Mouse (Mus musculus) stomach, embryonic 14.5 days (tissue): Measurements from ENCODE around the gene Tcirg1. TPM values are rescaled to one million over a fixed set of nuclear protein-coding genes. Genes with fewer than 3 reads are reported as not detected.

Experiments used
- ATAC-seq: fragments of 200-750 bp; cut with Nextera tagmentation; 2 replicates; pipeline ENCODE4 v1.8.0; 2017; ENCODE audit warnings: low read depth, moderate TSS enrichment; ENCODE audit not compliant: insufficient number of reproducible peaks, insufficient read depth, low FRiP score
- H3K27ac ChIP-seq: fragments of 300-500 bp; sonication (generic); 2 replicates; pipeline ENCODE4 v1.5.1; 2014; ENCODE audit warnings: mild to moderate bottlenecking, low read length, moderate library complexity, mixed read lengths
- H3K27me3 ChIP-seq: fragments of 300-500 bp; sonication (generic); 2 replicates; pipeline ENCODE4 v1.6.1; 2014; ENCODE audit warnings: low read length, control low read depth, mixed read lengths; ENCODE audit not compliant: control insufficient read depth, insufficient read depth
- H3K36me3 ChIP-seq: fragments of 300-500 bp; sonication (generic); 2 replicates; pipeline ENCODE4 v1.6.1; 2014; ENCODE audit warnings: mild to moderate bottlenecking, control low read depth, low read length, moderate library complexity, mixed read lengths; ENCODE audit not compliant: control insufficient read depth, insufficient read depth
- H3K4me1 ChIP-seq: fragments of 300-500 bp; sonication (generic); 2 replicates; pipeline ENCODE4 v1.6.1; 2014; ENCODE audit warnings: low read length, control low read depth, mixed read lengths; ENCODE audit not compliant: control insufficient read depth, insufficient read depth
- H3K4me2 ChIP-seq: fragments of 300-500 bp; sonication (generic); replicated peaks from 2 replicates; pipeline ENCODE4 v1.6.1; 2014; ENCODE audit warnings: low read depth, low read length, control low read depth
- H3K4me3 ChIP-seq: fragments of 300-500 bp; sonication (generic); 2 replicates; pipeline ENCODE4 v1.5.1; 2014; ENCODE audit warnings: low read depth, low read length, control low read depth
- H3K9ac ChIP-seq: fragments of 300-500 bp; sonication (generic); replicated peaks from 2 replicates; pipeline ENCODE4 v1.6.1; 2014; ENCODE audit warnings: low read depth, mild to moderate bottlenecking, control low read depth, low read length, moderate library complexity, mixed read lengths
- H3K9me3 ChIP-seq: fragments of 300-500 bp; sonication (generic); 2 replicates; pipeline ENCODE4 v1.6.1; 2016; ENCODE audit warnings: low read depth, low read length, control low read depth; ENCODE audit not compliant: control insufficient read depth
- WGBS: fragments of 180-500 bp; shearing (Covaris S2); extraction: QIAGEN DNeasy Blood & Tissue Kit; methylation state at CpG from one replicate; pipeline ENCODE4 v1.1.7; 2014; 5-methylcytosine and 5-hydroxymethylcytosine counted together
- polyA plus RNA-seq: library from polyadenylated mRNA; unstranded; fragments of >200 nt; fragmentation: Nextera tagmentation; extraction: Ambion mirVana; gene quantifications from 2 replicates; pipeline ENCODE4 v1.2.1, GENCODE M21; 2014

Gene Tcirg1
- polyA plus RNA-seq, 1 experiment from 2014 or later, result 28.4 TPM

GRCm38 (mm10) chr19:3862713-3863112, 44.2 kb downstream of the Tcirg1 start:
- WGBS, result 64% methylated on average over 2 of the region's 2 CpGs
- no peak overlapping the region for H3K9ac ChIP-seq
- no peak for ATAC-seq

GRCm38 (mm10) chr19:3857220-3857619, 49.7 kb downstream of the Tcirg1 start:
- ATAC-seq, result no peak
- H3K36me3 ChIP-seq, result no peaks in the 10 kb centered on the region
- no peak overlapping the region for H3K4me2 ChIP-seq
- no peak overlapping the region for H3K4me3 ChIP-seq
- H3K27ac ChIP-seq, result no peak overlapping the region
- 0 out of 2 replicates have a peak, but pooled peaks cover 11% of the 10 kb centered on the region for H3K4me1 ChIP-seq
- H3K9me3 ChIP-seq, result no peaks in the 10 kb centered on the region
- H3K9ac ChIP-seq, result no peak overlapping the region
- 76% methylated on average over 3 of the region's 3 CpGs for WGBS
- H3K27me3 ChIP-seq, result no peaks in the 10 kb centered on the region

More at GRCm38 (mm10) chr19:3862713-3863112, 44.2 kb downstream of the Tcirg1 start:
- H3K36me3 ChIP-seq, result peaks cover 7% of the 10 kb centered on the region; the same call in 1 of the 2 replicates
- no peak overlapping the region for H3K27ac ChIP-seq
- H3K4me2 ChIP-seq, result no peak overlapping the region
- H3K4me1 ChIP-seq, result no peaks in the 10 kb centered on the region
- H3K9me3 ChIP-seq, result no peaks in the 10 kb centered on the region
- no peak overlapping the region for H3K4me3 ChIP-seq
- H3K27me3 ChIP-seq, result no peaks in the 10 kb centered on the region

GRCm38 (mm10) chr19:3855601-3856000, 51.3 kb downstream of the Tcirg1 start:
- WGBS, result 14% methylated on average over 4 of the region's 4 CpGs
- H3K4me2 ChIP-seq, result no peak overlapping the region
- no peak overlapping the region for H3K4me3 ChIP-seq
- no peak overlapping the region for H3K9ac ChIP-seq
- no peaks in the 10 kb centered on the region for H3K9me3 ChIP-seq
- no peaks in the 10 kb centered on the region for H3K27me3 ChIP-seq
- no peaks in the 10 kb centered on the region for H3K36me3 ChIP-seq
- no peak for ATAC-seq
- H3K4me1 ChIP-seq, result peaks cover 16% of the 10 kb centered on the region; the same call in 1 of the 2 replicates
- no peak overlapping the region for H3K27ac ChIP-seq

GRCm38 (mm10) chr19:3855091-3855490, 51.8 kb downstream of the Tcirg1 start:
- 61% methylated on average over 6 of the region's 6 CpGs for WGBS
- no peaks in the 10 kb centered on the region for H3K36me3 ChIP-seq
- H3K4me1 ChIP-seq, result peaks cover 18% of the 10 kb centered on the region; the same call in 1 of the 2 replicates
- no peaks in the 10 kb centered on the region for H3K9me3 ChIP-seq
- no peak overlapping the region for H3K27ac ChIP-seq
- ATAC-seq, result no peak
- no peaks in the 10 kb centered on the region for H3K27me3 ChIP-seq
- H3K4me2 ChIP-seq, result no peak overlapping the region
- no peak overlapping the region for H3K4me3 ChIP-seq
- H3K9ac ChIP-seq, result no peak overlapping the region

DNA sequence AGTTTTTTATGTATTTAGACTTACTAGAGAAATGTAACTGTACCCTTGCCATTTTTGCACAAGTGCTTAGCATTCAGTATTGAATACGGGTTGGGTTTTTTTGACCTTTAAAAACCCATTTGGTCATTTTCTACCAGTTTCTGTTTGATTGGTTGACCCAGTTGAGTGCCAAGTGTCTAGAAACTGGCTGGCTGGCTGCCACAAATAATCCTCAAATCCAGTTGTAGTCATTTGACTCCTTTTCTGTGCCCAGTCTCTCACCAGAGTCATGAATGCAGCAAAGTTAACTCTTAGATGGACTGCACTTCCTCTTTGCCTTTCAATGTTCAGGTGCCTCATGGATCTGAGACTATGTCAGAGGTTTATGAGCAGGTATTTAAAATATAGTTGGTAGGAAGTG, 53.0 kb downstream of the Tcirg1 start:
- 83% methylated on average over 1 of the region's 1 CpGs for WGBS
- ATAC-seq, result no peak

DNA sequence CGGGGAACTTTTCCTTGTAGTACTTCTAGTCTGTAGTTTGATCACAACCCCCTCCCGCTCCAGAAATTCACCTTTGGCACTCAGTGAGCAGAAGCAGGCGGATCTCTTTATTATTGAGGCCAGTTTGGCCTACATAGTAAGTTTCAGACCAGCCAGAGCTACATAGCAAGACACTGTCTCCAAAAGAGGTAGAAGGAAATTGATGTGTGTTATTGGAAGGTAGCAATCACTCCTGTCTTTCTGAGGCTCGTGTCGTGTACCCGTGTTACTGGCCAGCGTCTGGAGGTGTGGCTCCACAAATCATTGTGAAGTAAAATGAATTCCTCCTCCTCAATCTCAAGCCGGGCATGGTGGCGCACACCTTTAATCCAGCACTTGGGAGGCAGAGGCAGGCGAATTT, 53.8 kb downstream of the Tcirg1 start:
- Histone ChIP-seq H3K27me3 (no peaks in the 10 kb centered on the region), H3K9ac (no peak overlapping the region)
- WGBS, result 87% methylated on average over 10 of the region's 10 CpGs

More for the DNA sequence above, 53.0 kb downstream of the Tcirg1 start:
- Histone ChIP-seq H3K9me3 (no peaks in the 10 kb centered on the region), H3K9ac (no peak overlapping the region), H3K27me3 (no peaks in the 10 kb centered on the region), H3K4me1 (peaks cover 18% of the 10 kb centered on the region; the same call in 1 of the 2 replicates), H3K27ac (no peak overlapping the region), H3K4me3 (no peak overlapping the region), H3K36me3 (no peaks in the 10 kb centered on the region), H3K4me2 (0 out of 2 replicates have a peak overlapping the region, but pooled peaks have one; percentile 63)

DNA sequence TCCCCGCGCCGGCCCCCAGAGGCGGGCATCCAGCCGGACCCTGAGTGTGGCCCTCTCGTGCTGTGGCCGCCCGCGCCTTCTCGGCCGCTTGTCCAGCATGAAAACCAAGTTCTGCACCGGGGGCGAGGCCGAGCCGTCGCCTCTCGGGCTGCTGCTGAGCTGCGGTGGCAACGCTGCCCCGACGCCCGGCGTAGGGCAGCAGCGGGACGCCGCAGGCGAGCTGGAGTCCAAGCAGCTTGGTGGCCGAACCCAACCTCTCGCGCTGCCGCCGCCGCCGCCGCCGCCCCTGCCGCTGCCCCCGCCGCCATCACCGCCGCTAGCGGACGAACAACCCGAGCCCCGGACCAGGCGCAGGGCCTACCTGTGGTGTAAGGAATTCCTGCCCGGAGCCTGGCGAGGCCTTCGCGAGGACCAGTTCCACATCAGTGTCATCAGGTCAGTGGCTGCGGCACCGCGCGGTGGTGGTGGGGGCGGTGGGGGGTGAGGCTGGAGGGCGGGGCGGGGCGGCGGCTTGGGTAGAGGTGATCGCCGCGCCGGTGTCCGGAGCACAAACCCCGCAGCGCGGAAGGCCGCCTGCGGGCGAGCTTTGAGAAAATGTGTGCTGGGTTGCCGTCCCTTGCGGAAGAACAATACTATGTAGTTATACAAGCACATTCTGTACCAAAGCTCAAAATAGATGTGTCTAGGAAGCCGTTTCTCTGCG, 54.8 kb downstream of the Tcirg1 start:
- Histone ChIP-seq H3K9ac (peak overlapping the region; percentile 91), H3K9me3 (no peaks in the 10 kb centered on the region), H3K4me2 (peak overlapping the region; percentile 63), H3K36me3 (no peaks in the 10 kb centered on the region), H3K4me3 (peak overlapping the region; percentile 75), H3K27me3 (no peaks in the 10 kb centered on the region), H3K4me1 (peaks cover 18% of the 10 kb centered on the region; the same call in 1 of the 2 replicates), H3K27ac (peak overlapping the region; percentile 99)
- ATAC-seq, result 0 out of 2 replicates have a peak, but pooled peaks have one; percentile 6
- under 1% methylated on average over 71 of the region's 74 CpGs for WGBS

More for the DNA sequence above, 53.8 kb downstream of the Tcirg1 start:
- Histone ChIP-seq H3K4me1 (peaks cover 18% of the 10 kb centered on the region; the same call in 1 of the 2 replicates), H3K9me3 (no peaks in the 10 kb centered on the region), H3K4me3 (no peak overlapping the region), H3K27ac (no peak overlapping the region), H3K36me3 (no peaks in the 10 kb centered on the region), H3K4me2 (peak overlapping the region; percentile 63)
- ATAC-seq, result no peak

DNA sequence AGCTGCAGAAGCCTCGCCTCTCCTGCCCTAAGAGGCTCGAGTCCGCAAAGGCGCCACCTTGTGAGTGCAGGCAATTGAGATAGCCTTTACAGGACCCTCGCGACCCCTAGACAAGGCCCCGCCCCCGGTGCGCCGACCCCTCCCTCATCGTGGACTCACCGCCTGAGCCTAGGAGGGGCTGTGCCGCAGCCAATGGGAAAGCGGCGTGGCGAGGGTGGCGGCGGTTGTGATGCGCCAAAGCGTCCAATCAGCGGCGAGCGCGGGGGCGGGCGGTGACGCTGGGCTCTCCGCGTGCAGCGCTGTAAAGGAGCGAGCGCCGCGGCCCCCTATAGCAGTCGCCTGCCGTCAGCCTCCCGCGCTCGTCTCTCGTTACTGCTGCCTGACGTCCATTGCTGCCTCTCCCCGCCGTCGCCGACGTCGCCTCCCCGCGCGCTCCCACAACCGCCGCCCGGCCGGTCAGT, 55.4 kb downstream of the Tcirg1 start, which contains the start of gene Chka:
Gene Chka, plus strand, starts transcription at position 272 of the 461 bp plus-strand sequence.
- WGBS, result under 1% methylated on average over 54 of the region's 54 CpGs
- peaks cover 18% of the 10 kb centered on the region; the same call in 1 of the 2 replicates for H3K4me1 ChIP-seq
- peak within 1 kb of the TSS; percentile 91 for H3K9ac ChIP-seq
- no peaks in the 10 kb centered on the region for H3K9me3 ChIP-seq
- no peaks in the 10 kb centered on the region for H3K27me3 ChIP-seq
- H3K4me2 ChIP-seq, result peak within 1 kb of the TSS; percentile 63
- H3K36me3 ChIP-seq, result no peaks in the 10 kb centered on the region
- peak; percentile 99 for ATAC-seq
- peak within 1 kb of the TSS; percentile 75 for H3K4me3 ChIP-seq
- H3K27ac ChIP-seq, result peak within 1 kb of the TSS; percentile 99
